Mouse (Mus musculus) frontal cortex, postnatal 25 days (tissue): ENCODE data around the gene Obox2.
"Not testable (repeated sequence)": the region's sequence is repeated elsewhere in the genome, so short reads cannot be mapped to it uniquely, and the experiment has no call there.

Experiments used
- DNase-seq, 2 experiments: peaks; one replicate each; pipeline ENCODE4 v3.0.0; 2022; ENCODE audit warnings: low spot score in 2 of 2

Obox2 gene

DNA sequence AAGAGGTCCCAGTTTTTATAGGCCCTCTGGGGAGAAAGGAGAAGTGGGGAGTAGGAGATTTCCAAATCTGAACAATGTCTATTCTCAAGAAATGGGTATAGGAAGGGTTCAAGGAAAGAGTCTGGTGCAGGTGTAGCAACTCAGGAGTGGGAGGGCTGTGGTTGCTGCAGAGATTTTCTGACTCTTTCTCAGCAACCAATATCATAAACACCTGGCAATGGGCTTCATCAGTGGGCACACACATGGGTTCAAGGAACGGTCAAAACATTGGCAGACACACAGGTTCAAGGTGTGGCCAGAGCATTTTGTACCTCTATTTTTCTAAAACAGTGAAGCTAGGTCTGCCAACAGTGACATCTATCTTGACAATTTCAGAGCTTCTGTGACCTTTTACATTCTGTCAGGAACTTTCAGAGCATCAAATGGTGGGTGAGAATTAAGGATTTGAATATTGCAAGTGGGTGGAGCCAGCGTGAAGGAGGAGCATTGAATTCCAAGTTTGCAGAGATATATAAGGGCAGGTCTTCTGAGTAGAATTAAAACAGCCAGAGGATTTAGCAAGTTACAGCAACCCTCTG is at the start of gene Obox2, which contains the start of gene Obox1:
Obox2 (plus strand) TSS at position 301 of the 578 bp plus-strand sequence.
Obox1 (plus strand) TSS at position 528 of the 578 bp plus-strand sequence.
- not testable (repeated sequence) for DNase-seq

- not testable (repeated sequence) for DNase-seq
Observed at GRCm38 (mm10) chr7:15399147-15399874, 10.8 kb downstream of the Obox2 start.

DNA sequence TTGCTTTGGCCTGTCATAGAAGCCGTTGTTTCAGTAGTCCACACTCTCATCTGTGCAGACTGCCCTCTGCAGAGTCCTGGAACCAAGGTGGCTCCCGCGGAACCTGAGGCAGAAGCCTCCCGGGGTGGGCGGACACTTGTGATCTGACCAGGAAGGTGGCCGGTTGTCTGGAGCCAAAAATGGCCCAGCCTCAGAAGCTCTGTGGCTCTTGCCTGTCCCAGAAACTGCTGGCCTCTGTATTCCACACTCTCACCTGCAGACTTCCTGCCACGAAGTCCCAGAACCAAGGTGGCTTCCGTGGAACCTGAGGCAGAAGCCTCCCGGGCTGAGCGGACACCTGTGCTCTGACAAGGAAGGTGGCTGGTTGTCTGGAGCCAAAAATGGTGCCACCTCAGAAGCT is 18.3 kb downstream of the Obox2 start:
- not testable (repeated sequence) for DNase-seq

DNA sequence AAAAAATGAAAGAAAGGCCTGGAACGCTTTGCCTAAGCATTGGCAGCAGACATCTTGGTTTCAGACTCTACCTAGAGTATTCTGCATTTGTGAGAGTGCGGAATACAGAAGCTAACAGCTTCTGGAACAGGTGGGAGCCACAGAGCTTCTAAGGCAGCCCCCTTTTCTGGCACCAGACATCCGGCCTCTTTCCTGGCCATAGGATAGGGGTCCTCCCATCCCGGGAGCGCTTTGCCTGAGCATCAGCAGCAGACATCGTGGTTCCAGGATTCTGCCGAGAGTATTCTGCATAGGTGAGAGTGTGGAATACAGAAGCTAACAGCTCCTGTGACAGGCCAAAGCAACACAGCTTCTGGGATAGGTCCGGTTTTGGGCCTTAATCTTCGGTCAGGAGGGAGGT is 29.5 kb downstream of the Obox2 start:
- DNase-seq = not testable (repeated sequence)

- DNase-seq = not testable (repeated sequence)
Observed at GRCm38 (mm10) chr7:15425537-15425936, 37.0 kb downstream of the Obox2 start.
